Mouse (Mus musculus) kidney, postnatal 0 days (tissue): ENCODE measurements around the gene Fbrsl1. TPM values are rescaled to one million over a fixed set of nuclear protein-coding genes. Genes with fewer than 3 reads are reported as not detected.

ENCODE experiments used
- ATAC-seq: fragments of 200-750 bp; cut with Nextera tagmentation; replicated peaks from 2 replicates; pipeline ENCODE4 v1.8.0; 2017; ENCODE audit warnings: low read depth, moderate number of reproducible peaks, moderate TSS enrichment, moderate library complexity; ENCODE audit not compliant: low FRiP score
- DNase-seq: peaks from one replicate; pipeline ENCODE4 v3.0.0-alpha.2; 2016; ENCODE audit warnings: low spot score
- H3K27ac ChIP-seq: fragments of 300-500 bp; sonication (generic); 2 replicates; pipeline ENCODE4 v1.5.1; 2014; ENCODE audit warnings: mild to moderate bottlenecking
- H3K27me3 ChIP-seq: fragments of 300-500 bp; sonication (generic); 2 replicates; pipeline ENCODE4 v1.6.1; 2014; ENCODE audit warnings: low read length, mixed read lengths; ENCODE audit not compliant: insufficient read depth
- H3K36me3 ChIP-seq: fragments of 300-500 bp; sonication (generic); 2 replicates; pipeline ENCODE4 v1.6.1; 2014; ENCODE audit warnings: low read length, mixed read lengths; ENCODE audit not compliant: insufficient read depth
- H3K4me1 ChIP-seq: fragments of 300-500 bp; sonication (generic); replicated peaks from 2 replicates; pipeline ENCODE4 v1.6.1; 2014; ENCODE audit warnings: antibody characterized with exemption, low read length, mixed read lengths; ENCODE audit not compliant: insufficient read depth
- H3K4me2 ChIP-seq: fragments of 300-500 bp; sonication (generic); 2 replicates; pipeline ENCODE4 v1.6.1; 2014; ENCODE audit warnings: mild to moderate bottlenecking, low read length, moderate library complexity, mixed read lengths
- H3K4me3 ChIP-seq: fragments of 300-500 bp; sonication (generic); replicated peaks from 2 replicates; pipeline ENCODE4 v1.5.1; 2014; ENCODE audit warnings: low read depth, low read length
- H3K9ac ChIP-seq: fragments of 300-500 bp; sonication (generic); 2 replicates; pipeline ENCODE4 v1.6.1; 2014; ENCODE audit warnings: low read depth, low read length
- H3K9me3 ChIP-seq: fragments of 300-500 bp; sonication (generic); replicated peaks from 2 replicates; pipeline ENCODE4 v1.6.1; 2016; ENCODE audit warnings: low read length, inconsistent platforms, mixed read lengths
- CTCF ChIP-seq: IDR thresholded peaks from 2 replicates; pipeline ENCODE4 v1.5.1; 2016; ENCODE audit warnings: antibody characterized with exemption, low read depth, mild to moderate bottlenecking, moderate library complexity
- WGBS: fragments of 180-500 bp; shearing (Covaris S2); extraction: QIAGEN DNeasy Blood & Tissue Kit; methylation state at CpG from one replicate; pipeline ENCODE4 v1.1.7; 2014; 5-methylcytosine and 5-hydroxymethylcytosine counted together
- polyA plus RNA-seq: library from polyadenylated mRNA; unstranded; fragments of >200 nt; fragmentation: Nextera tagmentation; extraction: Ambion mirVana; gene quantifications from 2 replicates; pipeline ENCODE4 v1.2.1, GENCODE M21; 2015

Gene Fbrsl1
- polyA plus RNA-seq, 1 experiment from 2014 or later: 14.0 TPM

DNA sequence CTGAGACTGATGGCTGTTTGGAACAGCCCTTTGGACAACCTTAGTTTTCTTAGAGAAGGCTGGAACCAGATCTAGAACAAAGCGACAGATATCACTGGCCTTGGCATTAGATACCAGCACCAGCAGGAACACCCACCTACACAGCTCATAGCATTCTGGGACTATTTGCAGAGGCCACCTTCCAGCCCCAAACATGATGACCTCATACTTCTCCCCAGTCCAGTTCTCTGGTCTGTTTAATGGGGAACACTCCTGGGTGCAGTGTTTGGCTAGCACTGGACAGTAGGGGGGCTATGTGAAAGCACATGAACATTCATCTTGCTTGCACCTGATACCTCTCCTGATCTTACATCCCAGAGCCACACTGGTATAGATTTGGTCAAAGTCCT is 29.8 kb downstream of the Fbrsl1 start:
- ATAC-seq: no peak
- 93% methylated on average over 1 of the region's 1 CpGs for WGBS
- DNase-seq: no peak
- no peak for TF ChIP-seq CTCF
- no peaks in the 10 kb centered on the region for H3K4me1 ChIP-seq
- no peak overlapping the region for H3K4me2 ChIP-seq
- H3K4me3 ChIP-seq: no peak overlapping the region
- no peaks in the 10 kb centered on the region for H3K9me3 ChIP-seq
- no peaks in the 10 kb centered on the region for H3K27me3 ChIP-seq
- H3K9ac ChIP-seq: no peak overlapping the region
- no peak overlapping the region for H3K27ac ChIP-seq
- H3K36me3 ChIP-seq: 0 out of 2 replicates have a peak, but pooled peaks cover 3% of the 10 kb centered on the region

DNA sequence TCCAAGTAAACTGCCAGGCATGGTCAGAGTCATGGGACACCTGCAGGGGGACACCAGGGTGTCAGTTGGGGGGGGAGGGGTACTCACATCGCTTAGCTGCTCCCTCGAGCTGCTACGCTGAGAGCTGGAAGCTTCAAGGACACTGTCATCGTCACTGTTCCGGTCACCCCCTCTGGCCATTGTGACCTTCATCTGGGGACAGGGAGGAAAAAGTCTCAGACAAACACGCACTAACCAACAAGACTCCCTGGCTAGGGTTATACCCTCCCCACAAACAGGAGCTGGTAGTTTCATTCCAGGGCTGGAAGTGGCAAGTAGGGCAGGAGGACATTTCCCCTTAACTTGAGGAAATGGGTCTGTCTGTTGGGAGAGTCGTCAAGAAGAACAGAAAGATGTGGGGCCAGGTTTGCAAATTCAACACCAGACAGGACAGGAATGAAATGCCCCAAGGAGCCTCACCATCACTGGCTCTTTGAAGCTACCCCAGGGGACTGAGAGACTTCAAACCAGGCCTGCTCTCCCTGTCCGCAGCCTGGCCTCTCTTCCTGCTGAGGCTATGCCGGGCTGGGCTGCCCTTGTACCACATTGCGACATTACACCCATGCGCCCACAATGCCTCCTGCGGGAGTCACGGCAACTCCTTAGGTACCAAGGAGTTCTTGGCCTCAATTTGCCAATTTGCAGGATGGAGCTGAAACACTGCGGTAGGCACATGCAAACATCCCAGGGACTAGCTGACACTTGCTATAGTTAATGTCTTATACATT is 30.4 kb downstream of the Fbrsl1 start:
- 0 out of 2 replicates have a peak, but pooled peaks cover 3% of the 10 kb centered on the region for H3K36me3 ChIP-seq
- WGBS: 57% methylated on average over 14 of the region's 14 CpGs
- H3K4me1 ChIP-seq: no peaks in the 10 kb centered on the region
- no peak overlapping the region for H3K27ac ChIP-seq
- no peak overlapping the region for H3K9ac ChIP-seq
- ATAC-seq: no peak
- no peak for TF ChIP-seq CTCF
- H3K27me3 ChIP-seq: no peaks in the 10 kb centered on the region
- H3K4me2 ChIP-seq: no peak overlapping the region
- no peak for DNase-seq
- H3K4me3 ChIP-seq: no peak overlapping the region
- no peaks in the 10 kb centered on the region for H3K9me3 ChIP-seq

DNA sequence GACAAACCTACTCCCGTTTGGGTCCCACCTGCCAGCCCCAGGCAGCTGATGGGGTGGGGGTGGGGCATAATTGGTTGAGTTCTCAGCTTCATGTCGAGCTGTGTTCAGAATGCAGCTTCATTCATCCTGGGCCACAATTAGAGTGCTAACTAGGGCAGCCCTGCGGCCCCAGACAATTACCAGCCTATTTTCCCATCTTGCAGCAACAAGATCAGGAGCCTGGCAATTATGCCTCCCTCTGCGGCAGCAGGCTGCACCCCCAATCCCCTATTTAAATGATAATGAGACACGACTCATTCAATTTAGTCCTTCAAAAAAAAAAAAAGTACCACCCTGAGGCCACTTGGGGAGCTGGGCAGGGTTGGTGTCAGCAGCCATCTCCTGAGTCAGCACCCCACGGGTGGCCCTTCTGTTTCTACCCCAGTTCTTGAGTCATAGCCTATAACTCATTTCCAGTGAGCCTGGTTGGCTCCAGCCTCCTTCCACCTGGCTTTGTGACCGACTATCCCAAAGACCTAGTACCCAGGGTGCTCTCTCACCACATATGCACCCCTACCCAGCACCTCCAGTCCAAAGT is 31.4 kb downstream of the Fbrsl1 start:
- Histone ChIP-seq H3K9me3 (no peaks in the 10 kb centered on the region), H3K4me3 (no peak overlapping the region), H3K9ac (no peak overlapping the region), H3K27ac (no peak overlapping the region), H3K27me3 (no peaks in the 10 kb centered on the region), H3K36me3 (0 out of 2 replicates have a peak, but pooled peaks cover 3% of the 10 kb centered on the region), H3K4me1 (no peaks in the 10 kb centered on the region), H3K4me2 (no peak overlapping the region)
- no peak for TF ChIP-seq CTCF
- ATAC-seq (no peak), DNase-seq (no peak)
- WGBS: 23% methylated on average over 7 of the region's 7 CpGs

- no peak overlapping the region for H3K4me2 ChIP-seq
Measured at GRCm38 (mm10) chr5:110415806-110416700, 32.2 kb downstream of the Fbrsl1 start.

DNA sequence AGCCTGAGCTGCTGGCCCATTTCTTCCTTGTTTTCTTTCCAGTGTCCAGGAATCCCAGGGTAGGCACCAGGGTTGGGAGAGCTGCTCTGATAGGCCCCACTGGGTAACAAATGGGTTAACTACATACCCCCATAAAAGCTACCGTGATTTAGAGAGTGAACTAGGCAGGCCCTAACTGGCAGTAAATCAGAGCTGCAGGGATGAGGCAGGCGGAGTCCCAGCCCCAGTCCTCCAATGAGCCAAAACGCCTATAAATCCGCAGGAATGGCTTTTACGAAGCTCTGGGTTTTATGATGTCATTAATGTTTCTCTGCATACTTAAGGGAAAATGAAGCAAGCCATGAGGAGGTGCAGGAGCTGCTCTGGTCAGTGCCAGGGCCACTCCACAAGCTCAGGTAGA is 33.3 kb downstream of the Fbrsl1 start:
- 33% methylated on average over 5 of the region's 5 CpGs for WGBS
- Histone ChIP-seq H3K4me2 (no peak overlapping the region), H3K36me3 (0 out of 2 replicates have a peak, but pooled peaks cover 6% of the 10 kb centered on the region), H3K9me3 (no peaks in the 10 kb centered on the region), H3K9ac (no peak overlapping the region), H3K4me1 (no peaks in the 10 kb centered on the region), H3K27ac (no peak overlapping the region), H3K4me3 (no peak overlapping the region), H3K27me3 (no peaks in the 10 kb centered on the region)
- no peak for DNase-seq
- no peak for ATAC-seq
- no peak for TF ChIP-seq CTCF

More at GRCm38 (mm10) chr5:110415806-110416700, 32.2 kb downstream of the Fbrsl1 start:
- 61% methylated on average over 13 of the region's 13 CpGs for WGBS
- H3K27ac ChIP-seq: no peak overlapping the region
- H3K9ac ChIP-seq: no peak overlapping the region
- no peaks in the 10 kb centered on the region for H3K4me1 ChIP-seq
- ATAC-seq (no peak), DNase-seq (no peak)
- TF ChIP-seq CTCF: no peak
- no peaks in the 10 kb centered on the region for H3K9me3 ChIP-seq
- H3K27me3 ChIP-seq: no peaks in the 10 kb centered on the region
- H3K36me3 ChIP-seq: 0 out of 2 replicates have a peak, but pooled peaks cover 3% of the 10 kb centered on the region
- H3K4me3 ChIP-seq: no peak overlapping the region

- no peak for TF ChIP-seq CTCF
- 87% methylated on average over 14 of the region's 14 CpGs for WGBS
Measured at GRCm38 (mm10) chr5:110413018-110413417, 35.3 kb downstream of the Fbrsl1 start.

More at GRCm38 (mm10) chr5:110413018-110413417, 35.3 kb downstream of the Fbrsl1 start:
- no peak overlapping the region for H3K4me3 ChIP-seq
- H3K27me3 ChIP-seq: no peaks in the 10 kb centered on the region
- H3K4me1 ChIP-seq: no peaks in the 10 kb centered on the region
- H3K9ac ChIP-seq: no peak overlapping the region
- ATAC-seq (no peak), DNase-seq (no peak)
- H3K36me3 ChIP-seq: 0 out of 2 replicates have a peak, but pooled peaks cover 6% of the 10 kb centered on the region
- no peak overlapping the region for H3K27ac ChIP-seq
- H3K4me2 ChIP-seq: no peak overlapping the region
- no peaks in the 10 kb centered on the region for H3K9me3 ChIP-seq
